Mouse (Mus musculus) v-Abl transformed pro-B cells (cell line): ENCODE measurements at regions not wholly inside any gene's neighbourhood (a gene's known extent, or its start where the extent isn't known, plus 50 kb on each side); places are given as distances from the start of the nearest gene placed in this dataset.
"Not testable (repeated sequence)": the region's sequence is repeated elsewhere in the genome, so short reads cannot be mapped to it uniquely, and the experiment has no call there.

Experiments
- in situ Hi-C, 2 experiments: fragments of 400-800 bp; cut with MboI; formaldehyde crosslinking; loops; one replicate each; pipeline ENCODE4 v1.15.1; 2025; ENCODE audit not compliant: unreplicated experiment in 2 of 2

DNA sequence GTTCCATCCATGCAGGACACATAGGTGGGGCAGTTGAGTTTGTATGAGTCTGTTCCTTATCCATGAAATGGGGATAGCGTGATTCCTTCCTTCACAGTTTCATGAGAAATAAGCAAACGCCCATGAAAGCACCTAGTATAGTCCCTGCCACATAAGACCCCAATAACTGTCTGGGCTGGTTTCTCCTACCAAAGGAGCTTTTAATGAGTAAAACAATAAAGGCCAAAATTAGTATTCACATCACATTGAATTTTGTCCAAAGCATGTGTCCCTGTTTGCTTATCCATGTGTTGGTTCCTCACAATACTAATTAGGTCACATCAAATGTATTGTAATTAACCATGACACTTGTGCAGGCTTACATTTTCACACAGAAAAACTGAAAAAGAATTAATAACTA, 221.3 kb downstream of the Prdm13 start:
- in situ Hi-C loops, result no loop called here

DNA sequence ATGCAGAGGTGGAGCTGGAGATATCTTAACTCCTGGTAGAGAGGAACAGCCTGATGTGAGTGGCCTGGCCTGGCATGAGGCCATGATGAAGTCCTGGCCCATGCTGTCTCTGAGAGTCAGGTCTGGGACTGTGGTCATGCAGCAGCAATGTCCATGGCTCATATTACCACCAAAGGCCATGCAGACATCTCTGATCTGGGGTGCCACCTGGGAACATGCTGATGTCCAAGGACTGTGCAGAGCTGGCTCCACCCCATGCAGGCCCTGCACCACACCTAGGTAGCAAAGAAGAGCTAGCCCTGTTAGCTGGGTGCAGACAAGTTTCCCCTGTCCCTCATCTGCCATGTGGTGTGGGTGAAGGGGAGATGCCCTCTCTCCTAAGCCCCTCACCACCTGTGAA, 244.5 kb downstream of the Prdm13 start:
- in situ Hi-C loops, result no loop called here

DNA sequence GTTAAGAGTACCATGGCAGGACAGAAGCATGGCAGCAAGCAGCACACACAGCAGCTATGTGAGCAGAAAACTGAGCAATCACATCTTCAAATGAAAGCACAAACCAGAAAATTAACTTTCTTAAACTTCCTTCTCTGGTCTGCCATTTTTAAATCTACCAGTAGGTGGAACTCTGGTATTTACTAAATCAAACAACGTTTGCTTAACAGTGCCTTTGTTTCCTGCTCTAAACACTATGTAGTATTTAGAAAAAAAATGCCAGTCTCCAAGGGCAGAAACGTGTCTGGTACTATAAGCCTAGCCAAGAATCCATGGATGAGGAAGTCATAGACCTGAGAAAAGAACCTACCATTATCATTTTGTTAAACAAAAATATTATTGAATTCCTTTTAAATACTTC, 249.1 kb downstream of the Prdm13 start:
- in situ Hi-C loops, result loop anchor here (5.0 to 10.0 kb wide), 6 partner anchors 101 to 518 kb away; no protein-coding TSS in a partner anchor

DNA sequence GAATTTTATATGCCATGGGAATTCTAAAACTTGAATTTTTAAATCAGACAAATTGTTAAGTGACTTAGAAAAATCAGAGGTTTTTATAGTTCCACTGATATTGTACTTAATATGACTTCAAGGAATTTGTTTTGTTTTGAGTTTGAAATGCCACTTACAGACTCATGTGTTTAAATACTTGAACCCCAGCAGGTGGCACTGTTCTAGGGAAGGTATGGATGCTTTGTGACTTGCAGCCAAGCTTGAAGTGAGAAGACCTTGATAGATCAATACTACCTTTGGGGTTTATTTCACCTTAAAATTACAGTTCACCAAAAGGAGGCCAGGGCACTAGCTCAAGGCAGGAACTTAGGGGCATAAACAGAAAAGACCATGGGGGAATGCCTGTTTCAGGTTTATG, 277.9 kb downstream of the Prdm13 start:
- in situ Hi-C loops, result no loop called here

DNA sequence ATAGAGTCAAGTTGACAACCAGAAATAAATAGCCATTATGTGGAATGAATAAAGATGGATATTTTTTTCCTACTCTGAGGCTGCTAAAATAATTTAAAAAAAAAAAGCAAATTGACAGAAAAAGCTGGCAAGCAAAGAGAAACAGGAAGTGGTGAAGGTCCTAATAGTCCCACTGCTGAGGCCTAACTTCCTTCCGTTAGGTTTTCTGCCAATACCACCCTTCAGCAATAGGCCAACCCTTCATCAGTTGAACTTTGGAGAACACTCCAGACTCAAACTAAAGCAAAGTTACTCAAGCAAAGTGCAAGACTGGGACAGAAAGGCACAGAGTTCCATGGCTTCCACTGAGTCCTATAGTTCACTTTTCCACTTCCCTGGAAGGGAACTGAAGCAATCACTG, 316.4 kb downstream of the Prdm13 start:
- in situ Hi-C loops, result loop anchor here (10.0 to 25.0 kb wide), 3 partner anchors 1255 to 1675 kb away; no protein-coding TSS in a partner anchor

DNA sequence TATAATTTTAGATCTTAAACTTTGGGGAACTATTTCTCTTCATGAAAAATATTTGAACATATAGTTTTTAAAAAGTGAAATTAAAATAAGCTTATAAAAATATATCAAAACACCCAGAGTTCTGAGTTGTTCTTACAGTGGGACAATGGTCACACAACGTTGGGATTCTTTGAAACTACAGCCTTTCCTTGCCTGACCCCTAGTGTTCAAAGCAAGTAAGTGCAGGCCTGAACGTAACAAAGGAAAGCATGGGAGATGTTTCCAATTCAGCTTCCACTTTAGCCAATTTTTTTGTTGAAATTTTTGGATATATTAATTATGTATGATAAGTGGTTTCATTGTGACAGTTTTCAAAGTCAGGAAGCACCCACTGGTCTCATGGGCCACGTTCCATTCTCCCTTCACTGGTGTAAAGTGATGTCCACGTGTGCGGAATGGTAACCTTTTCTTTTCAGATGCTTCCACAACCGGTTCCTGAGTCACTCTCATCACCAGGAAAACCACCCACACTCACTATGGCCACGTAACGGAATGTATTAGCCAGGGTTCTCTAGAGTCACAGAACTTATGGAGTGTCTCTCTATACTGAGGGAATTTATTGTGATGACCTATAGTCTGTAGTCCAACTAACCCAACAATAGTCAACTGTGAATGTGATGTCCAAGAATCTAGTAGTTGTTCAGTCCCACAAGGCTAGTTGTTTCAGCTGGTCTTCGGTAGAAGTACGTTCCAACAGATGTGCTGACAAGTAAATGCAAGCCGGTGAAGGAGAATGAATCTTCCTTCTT, 317.3 kb downstream of the Prdm13 start:
- in situ Hi-C loops, result loop anchor here (10.0 to 25.0 kb wide), 3 partner anchors 1254 to 1674 kb away; no protein-coding TSS in a partner anchor

DNA sequence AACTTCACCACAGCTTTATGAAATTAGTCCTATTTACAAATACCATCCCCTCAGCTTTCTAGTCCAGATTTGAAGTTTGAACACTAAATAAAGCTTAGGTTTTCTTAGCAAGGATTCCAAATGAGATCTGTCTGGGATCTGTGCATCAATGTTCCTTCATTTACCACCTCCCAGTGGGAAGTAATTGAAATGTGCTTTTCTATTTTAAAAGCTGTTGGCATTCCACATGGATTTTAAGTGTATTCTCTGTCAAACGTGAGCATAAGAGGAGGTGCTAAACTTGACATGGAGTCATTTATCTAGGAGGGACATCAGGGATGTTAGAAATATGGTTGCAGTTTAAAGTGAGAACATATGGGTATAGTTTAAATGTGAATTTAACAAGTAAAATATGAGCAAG, 364.0 kb downstream of the Prdm13 start:
- in situ Hi-C loops, result no loop called here

DNA sequence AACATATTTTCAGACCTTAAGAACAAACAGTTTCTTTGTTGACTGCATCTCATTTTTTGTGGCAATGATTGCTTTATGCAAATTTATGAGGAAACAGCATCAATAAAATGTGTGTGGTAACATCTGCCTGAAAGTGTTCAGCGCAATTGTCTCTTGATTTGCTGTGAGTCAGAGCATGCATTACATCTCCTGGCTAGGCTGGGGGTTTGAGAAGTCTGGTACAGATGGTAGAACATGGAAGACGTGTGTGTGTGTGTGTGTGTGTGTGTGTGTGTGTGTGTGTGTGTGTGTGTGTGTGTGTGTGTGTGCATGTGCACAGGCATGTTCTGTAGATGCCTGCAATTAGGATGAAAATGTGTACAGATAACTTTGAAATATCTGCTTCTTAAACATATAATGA, 376.5 kb downstream of the Prdm13 start:
- in situ Hi-C loops, result not testable (repeated sequence)

DNA sequence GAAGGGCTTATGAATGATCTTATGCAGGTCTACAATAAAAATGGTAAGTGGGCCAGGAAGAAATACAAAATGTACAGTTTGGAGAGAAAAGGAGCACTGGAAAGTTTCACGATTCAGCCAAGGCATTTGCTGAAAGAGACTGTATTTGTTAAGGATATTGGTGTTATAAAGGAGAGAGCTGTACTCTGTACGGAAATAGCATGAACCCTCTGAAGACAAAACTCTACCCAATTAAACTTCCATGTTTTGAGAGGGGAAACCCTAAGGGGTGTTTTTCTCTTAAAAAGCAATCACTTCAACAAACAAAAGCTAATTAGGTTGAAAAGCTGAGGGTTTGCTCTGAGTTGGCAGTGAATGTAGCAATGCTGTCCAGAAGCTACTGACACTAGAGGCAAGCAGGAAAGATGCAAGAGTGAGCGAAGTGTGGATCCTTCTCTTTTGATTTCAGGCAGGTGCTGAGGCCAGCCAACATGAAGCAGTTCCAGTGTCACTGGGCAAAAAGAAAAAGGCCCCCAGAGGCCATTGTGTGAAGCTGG, 378.2 kb downstream of the Prdm13 start:
- in situ Hi-C loops, result no loop called here

DNA sequence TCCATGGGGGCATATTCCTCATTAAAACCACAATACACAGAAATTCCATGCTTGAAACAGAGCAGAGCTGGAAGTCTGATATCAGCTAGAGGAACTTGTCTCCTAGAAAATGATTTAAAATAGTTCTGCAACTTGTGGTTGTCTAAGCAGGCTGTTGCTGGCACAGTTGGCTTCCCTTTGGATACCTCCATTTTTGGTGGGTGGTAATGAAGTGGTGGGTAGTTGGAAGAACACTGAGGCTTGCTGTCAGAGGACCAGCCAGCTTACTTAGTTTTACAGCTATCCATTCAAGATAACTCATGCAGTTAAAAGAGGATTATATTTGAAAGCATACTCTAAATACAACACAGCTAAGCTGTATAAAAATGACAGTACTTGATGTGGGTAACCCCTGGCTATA, 385.6 kb downstream of the Prdm13 start:
- in situ Hi-C loops, result no loop called here

DNA sequence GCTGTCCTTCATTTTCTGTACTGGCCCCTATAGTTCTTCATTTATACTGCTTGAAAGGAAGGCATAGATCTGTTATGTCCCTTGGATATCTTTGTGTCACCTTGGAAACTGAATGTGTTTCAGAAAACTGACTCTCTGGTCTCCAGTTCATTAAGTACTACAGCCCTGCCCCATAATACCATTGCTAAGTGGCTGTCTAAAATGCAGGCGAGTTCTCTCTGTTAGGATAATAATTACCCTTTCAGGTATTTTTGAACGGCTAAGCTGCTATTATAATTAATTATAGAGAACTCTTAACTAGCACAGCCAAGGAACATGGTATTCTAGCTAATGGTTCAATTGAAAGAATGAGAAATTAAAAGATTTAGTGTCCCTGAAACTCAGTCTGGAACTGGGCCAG, 418.5 kb downstream of the Prdm13 start:
- in situ Hi-C loops, result no loop called here

DNA sequence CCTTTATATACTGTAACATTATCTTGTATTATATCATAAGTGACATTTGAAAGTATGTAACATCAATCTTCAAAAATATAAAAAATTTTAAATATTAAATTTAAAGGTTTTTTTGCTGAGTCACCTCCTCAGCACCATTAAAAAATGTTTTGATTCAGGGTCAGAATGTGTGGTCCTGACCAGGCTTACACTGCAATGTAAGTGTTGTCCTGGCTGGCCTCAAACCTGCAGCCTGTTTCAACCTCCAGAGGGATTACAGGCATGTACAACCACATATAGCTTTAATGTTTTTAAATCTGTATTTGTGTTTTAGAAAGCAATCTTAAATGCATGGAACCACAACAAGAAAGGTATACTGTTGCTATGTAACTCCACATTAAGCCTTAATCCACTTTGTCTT, 418.9 kb downstream of the Prdm13 start:
- in situ Hi-C loops, result no loop called here

DNA sequence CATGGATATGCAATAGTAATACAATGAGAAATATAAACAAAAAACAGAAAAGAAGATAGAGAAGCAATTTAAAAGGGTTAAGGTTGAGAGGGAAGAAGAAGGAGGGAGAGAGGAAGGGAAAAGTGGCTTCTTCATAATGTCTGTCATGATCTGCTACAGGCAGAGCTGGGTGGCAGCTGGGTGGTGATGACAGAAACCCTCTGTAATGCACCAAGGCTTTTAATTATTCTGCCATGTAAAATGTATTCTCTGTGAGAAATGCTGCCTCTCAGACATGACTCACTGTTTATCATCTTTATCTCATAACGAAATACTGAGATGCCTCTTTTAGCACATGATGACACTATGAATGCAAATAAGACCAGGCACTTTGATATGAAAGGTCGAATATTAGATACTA, 435.4 kb downstream of the Prdm13 start:
- in situ Hi-C loops, result no loop called here

DNA sequence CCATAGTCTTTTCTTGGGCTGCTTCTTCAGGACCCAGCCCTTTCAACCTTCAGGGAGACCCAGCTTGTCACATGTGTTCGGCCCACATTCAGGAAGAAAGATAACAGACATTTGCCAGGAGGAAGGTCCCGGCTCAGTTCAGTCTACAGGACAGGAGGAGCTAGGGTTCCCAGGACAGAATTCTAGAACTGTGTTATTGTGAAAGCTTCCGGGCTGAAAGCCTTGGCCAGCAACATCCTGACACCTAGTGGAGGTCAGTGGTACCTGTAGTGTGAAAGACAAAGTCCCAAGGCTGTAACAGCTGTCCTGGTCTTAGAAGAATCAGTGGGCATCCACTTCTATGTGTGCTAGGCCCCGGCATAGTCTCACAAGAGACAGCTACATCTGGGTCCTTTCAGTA, 463.1 kb downstream of the Prdm13 start:
- in situ Hi-C loops, result no loop called here

DNA sequence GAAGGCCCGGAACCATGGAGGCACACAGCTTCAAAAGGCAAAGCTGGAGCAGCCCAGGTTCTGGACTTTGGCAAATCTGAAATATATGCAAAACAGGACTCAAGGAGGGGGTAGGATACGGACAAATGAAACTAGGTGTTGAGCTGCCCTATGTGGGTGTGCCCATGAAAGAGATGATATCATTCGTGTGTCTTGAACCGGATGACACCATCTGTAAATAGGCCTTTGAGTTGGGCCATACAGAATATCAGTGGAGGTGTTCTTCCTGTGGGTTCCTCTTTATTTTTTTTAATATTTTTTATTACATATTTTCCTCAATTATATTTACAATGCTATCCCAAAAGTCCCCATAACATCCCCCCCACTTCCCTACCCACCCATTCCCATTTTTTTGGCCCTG, 478.1 kb downstream of the Prdm13 start:
- in situ Hi-C loops, result no loop called here

DNA sequence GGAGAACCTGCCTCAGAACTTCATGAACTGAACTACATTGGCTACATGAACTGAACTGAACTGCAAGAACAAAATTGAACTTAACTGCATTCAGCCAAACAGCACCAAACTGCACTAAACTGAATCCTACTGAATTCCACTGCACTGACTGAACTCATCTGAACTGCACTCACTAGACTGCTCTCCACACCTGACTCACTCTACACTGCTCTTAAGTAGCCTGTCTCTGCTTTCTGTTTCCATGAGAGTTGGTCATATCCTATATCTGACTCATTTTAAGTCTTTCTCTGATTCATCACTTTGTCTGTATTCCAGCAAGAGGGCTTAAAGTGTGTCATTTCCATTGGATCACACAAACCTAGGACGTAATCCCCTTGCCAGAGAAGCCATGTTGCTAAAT, 490.1 kb downstream of the Prdm13 start:
- in situ Hi-C loops, result no loop called here

DNA sequence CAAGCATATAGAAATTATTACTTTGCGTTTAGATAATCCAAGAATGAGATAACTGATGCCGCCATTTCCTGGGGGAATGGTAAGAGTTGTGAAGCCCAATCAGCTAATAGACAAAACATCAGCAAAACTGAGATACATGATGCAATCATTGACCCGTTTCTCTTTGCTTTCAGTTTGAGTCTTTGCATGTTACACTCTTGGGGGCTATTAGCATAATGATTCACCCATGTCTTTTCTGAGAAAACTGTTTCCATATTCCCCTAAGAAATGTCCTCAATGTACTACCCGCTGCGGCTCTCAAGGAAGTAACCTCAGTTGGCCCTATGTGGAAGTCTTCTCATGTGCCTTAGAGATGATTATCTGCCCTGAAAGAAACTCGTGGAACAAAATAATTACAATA, 512.0 kb downstream of the Prdm13 start:
- in situ Hi-C loops, result no loop called here

DNA sequence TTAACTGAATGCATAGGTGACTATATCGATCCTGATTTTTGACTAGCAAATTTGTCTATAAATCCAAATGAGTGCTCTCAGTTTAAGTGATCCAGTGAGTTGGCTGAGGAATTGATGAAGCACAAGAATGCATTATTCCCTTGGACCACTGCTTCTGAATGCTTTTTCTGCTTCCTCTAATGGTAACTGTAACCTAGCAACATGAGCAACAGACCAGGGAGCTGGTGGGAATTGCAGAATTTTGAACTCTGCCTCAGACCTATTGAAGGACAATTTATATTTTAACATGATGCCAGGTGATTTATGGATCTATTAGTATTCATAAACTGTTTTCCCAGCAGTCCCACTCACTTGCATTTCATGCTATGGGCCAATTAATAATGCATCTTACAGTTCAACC, 512.7 kb downstream of the Prdm13 start:
- in situ Hi-C loops, result no loop called here

DNA sequence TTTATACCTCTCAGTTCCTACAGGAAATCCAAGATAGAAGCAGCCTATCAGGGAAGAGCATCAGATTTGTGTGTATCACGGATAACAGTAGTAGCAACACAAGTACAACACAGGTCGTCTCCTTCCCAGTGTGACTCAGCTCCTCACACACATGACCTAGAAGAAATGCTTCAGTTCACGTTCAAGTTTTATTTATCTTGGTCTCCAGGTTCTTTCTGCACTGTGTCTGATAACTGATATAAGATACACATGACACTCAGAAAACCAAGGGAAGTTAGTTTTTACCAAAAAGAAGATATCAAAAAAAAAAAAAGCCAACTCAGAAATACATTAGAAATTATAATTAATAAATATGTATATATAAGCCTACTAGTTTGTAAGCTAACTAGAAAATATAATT, 515.0 kb downstream of the Prdm13 start:
- in situ Hi-C loops, result no loop called here

DNA sequence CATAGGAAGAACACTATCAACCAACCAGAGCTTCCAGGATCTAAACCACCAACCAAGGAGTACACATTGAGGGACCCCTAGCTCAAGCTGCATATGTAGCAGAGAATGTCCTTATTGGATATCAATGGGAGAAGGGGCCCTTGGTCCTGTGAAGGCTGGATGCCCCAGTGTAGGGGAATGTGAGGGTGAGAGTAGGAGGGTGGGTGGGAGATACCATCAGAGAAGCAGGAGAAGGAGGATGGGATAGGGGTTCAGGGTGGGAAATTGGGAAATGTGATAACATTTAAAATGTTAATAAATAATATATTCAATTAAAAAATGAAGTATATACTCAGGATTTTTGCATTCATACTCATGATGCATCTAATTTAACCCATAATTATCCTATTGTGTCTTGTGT, 523.6 kb downstream of the Prdm13 start:
- in situ Hi-C loops, result no loop called here

DNA sequence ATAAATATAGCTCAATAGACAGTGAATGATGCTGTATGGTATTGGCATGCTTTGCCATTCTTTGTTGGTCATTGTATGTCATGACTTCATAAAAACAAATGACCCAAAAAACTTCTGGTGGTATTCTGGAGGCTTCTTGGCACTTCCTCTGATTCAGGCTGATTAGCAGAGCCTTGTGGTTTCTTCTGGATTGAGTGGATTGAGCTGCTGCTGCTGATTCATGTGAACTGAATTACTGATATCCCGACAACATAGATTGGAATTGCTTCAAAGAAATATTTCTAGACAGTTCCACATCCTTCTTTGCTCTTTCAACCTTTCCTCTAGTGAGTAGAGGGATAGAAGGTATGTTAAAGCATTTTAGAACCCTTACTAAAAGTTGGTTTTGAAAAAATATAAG, 559.9 kb downstream of the Prdm13 start:
- in situ Hi-C loops, result no loop called here

DNA sequence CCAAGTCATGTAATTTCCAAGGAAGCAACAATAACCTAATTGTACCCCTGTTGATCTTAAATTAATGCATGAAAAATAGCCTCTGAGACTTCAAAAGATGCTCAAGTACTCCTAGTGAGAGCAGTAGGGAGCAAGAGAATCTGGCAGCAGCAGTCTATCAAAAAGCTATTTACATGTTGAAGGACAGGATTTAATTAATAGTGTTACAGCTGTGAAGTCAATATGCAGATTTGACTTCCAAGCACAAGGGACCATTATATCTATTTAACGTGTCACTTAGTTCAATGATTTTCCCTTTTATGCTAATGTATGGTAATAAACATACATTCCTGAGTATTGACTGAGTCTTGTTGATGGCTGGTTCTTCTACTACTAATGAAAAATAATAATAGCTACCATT, 590.0 kb downstream of the Prdm13 start:
- in situ Hi-C loops, result no loop called here
